Mouse (Mus musculus): ENCODE data around the gene Ehd4. TPM values are rescaled to one million over a fixed set of nuclear protein-coding genes. Genes with fewer than 3 reads are reported as not detected.
A peak's percentile ranks its signal among the peaks of the same experiment; 100 is the strongest.

Gene Ehd4
- total and polyA plus RNA-seq, 3 experiments: 15.8 to 35.5 TPM; not detected in 1

DNA sequence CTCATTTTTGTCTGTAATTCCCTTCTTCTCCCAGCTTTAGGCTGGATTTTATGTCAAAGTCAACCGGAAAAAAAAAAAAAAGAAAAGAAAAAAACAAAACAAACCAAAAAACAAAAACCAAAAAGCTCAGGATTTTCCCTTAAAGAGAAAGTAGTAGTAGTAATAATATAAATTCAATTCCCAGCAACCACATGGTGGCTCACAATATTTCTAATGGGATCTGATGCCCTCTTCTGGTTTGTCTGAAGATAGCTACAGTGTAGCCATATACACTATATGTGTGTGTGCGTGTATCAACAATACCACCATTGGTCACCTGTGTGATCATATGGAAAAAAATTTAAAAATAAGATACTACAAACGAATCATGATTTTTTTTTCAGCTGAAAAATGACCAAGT, 15.0 kb upstream of the Ehd4 start:
- Histone ChIP-seq H3K4me1 (ENCODE audit: control insufficient read depth in 1 of 2, insufficient read depth in 2 of 2, low read length in 2 of 2) (peaks cover 0 to 10% of the 10 kb centered on the region in 2 experiments; a peak in 3 of 4 replicates), H3K9me3 (replicated peaks; ENCODE audit: insufficient read depth, low read length) (no peaks in the 10 kb centered on the region), H3K9ac (ENCODE audit: control insufficient read depth, low read depth, low read length, poor library complexity, severe bottlenecking) (no peak overlapping the region), H3K36me3 (ENCODE audit: control insufficient read depth in 1 of 2, insufficient read depth in 2 of 2, low read length in 2 of 2) (no peaks in the 10 kb centered on the region), H3K27ac (ENCODE audit: control insufficient read depth, low read depth, low read length) (no peak overlapping the region), H3K27me3 (ENCODE audit: control insufficient read depth in 1 of 2, insufficient read depth in 2 of 2, low read length in 2 of 2) (no peaks in the 10 kb centered on the region), H3K4me3 (ENCODE audit: control insufficient read depth in 1 of 2, insufficient read depth in 1 of 2, low read depth in 2 of 2, low read length in 2 of 2) (no peak overlapping the region), H3K79me2 (ENCODE audit: control insufficient read depth, insufficient read depth, low read length, poor library complexity) (no peaks in the 10 kb centered on the region)
- TF ChIP-seq CHD2 (IDR thresholded peaks at IDR 0.05; ENCODE audit: low read length): no peak
- TF ChIP-seq CTCF (IDR thresholded peaks at IDR 0.05 in 2 of 3, conservative IDR thresholded peaks at IDR 0.05 in 1 of 3; ENCODE audit: control insufficient read depth in 1 of 3, insufficient read depth in 1 of 3, low read depth in 2 of 3, low read length in 3 of 3, poor library complexity in 1 of 3, severe bottlenecking in 1 of 3): peak in 2 of 3 experiments; percentile 24 to 68; a peak in 3 of 6 replicates
- no peak for TF ChIP-seq TAL1 (IDR thresholded peaks at IDR 0.05; ENCODE audit: low read length)
- TF ChIP-seq USF2 (IDR thresholded peaks at IDR 0.05; ENCODE audit: borderline replicate concordance in 1 of 2, insufficient read depth in 1 of 2, low read depth in 1 of 2, low read length in 2 of 2): no peak
- TF ChIP-seq ETS1 (IDR thresholded peaks at IDR 0.05; ENCODE audit: low read depth, low read length): no peak
- TF ChIP-seq ZKSCAN1 (IDR thresholded peaks at IDR 0.05; ENCODE audit: low read depth, low read length): no peak
- TF ChIP-seq MAFK (IDR thresholded peaks at IDR 0.05; ENCODE audit: borderline replicate concordance, low read depth, low read length): no peak
- no peak for TF ChIP-seq USF1 (IDR thresholded peaks at IDR 0.05; ENCODE audit: low read depth, low read length)
- TF ChIP-seq ZC3H11A (IDR thresholded peaks at IDR 0.05; ENCODE audit: low read depth, low read length): peak; percentile 26; the same call in 1 of the 2 replicates
- TF ChIP-seq MYC (IDR thresholded peaks at IDR 0.05; ENCODE audit: low read depth, low read length): peak; percentile 80
- TF ChIP-seq RAD21 (IDR thresholded peaks at IDR 0.05; ENCODE audit: low read depth, low read length): peak; percentile 48
- no peak for TF ChIP-seq MAZ (IDR thresholded peaks at IDR 0.05; ENCODE audit: low read depth, low read length)
- TF ChIP-seq UBTF (IDR thresholded peaks at IDR 0.05; ENCODE audit: borderline replicate concordance, insufficient read depth, low read depth, low read length): no peak
- TF ChIP-seq TCF12 (IDR thresholded peaks at IDR 0.05; ENCODE audit: low read depth, low read length): no peak
- no peak for TF ChIP-seq GABPA (IDR thresholded peaks at IDR 0.05; ENCODE audit: low read depth, low read length)
- TF ChIP-seq BHLHE40 (IDR thresholded peaks at IDR 0.05; ENCODE audit: borderline replicate concordance, low read depth, low read length): no peak
- no peak for TF ChIP-seq RCOR1 (IDR thresholded peaks at IDR 0.05; ENCODE audit: low read depth, low read length)
- no peak for TF ChIP-seq JUND (IDR thresholded peaks at IDR 0.05; ENCODE audit: low read depth, low read length)
- TF ChIP-seq POLR2AphosphoS5 (IDR thresholded peaks at IDR 0.05; ENCODE audit: borderline replicate concordance, low read depth, low read length): no peak
- TF ChIP-seq SMC3 (IDR thresholded peaks at IDR 0.05; ENCODE audit: low read depth, low read length): peak; percentile 52
- no peak for TF ChIP-seq ELF1 (IDR thresholded peaks at IDR 0.05; ENCODE audit: low read depth, low read length)
- TF ChIP-seq EP300 (IDR thresholded peaks at IDR 0.05; ENCODE audit: low read depth in 1 of 2, low read length in 2 of 2): no peak
- no peak for TF ChIP-seq CHD1 (IDR thresholded peaks at IDR 0.05; ENCODE audit: low read depth, low read length)
- TF ChIP-seq POLR2A (IDR thresholded peaks at IDR 0.05; ENCODE audit: control insufficient read depth in 1 of 2, insufficient read depth in 1 of 2, low read depth in 1 of 2, low read length in 2 of 2, poor library complexity in 1 of 2): no peak
- no peak for TF ChIP-seq HCFC1 (IDR thresholded peaks at IDR 0.05; ENCODE audit: low read depth, low read length)
- no peak for TF ChIP-seq SIN3A (IDR thresholded peaks at IDR 0.05; ENCODE audit: low read length)
- TF ChIP-seq MXI1 (IDR thresholded peaks at IDR 0.05; ENCODE audit: low read depth, low read length): peak; percentile 26; the same call in 1 of the 2 replicates
- no peak for TF ChIP-seq MAX (IDR thresholded peaks at IDR 0.05; ENCODE audit: low read length)
- DNase-seq (ENCODE audit: low read depth, low spot score): peak; percentile 32
